Mouse (Mus musculus): ENCODE results near the gene Pkib. TPM values are rescaled to one million over a fixed set of nuclear protein-coding genes. Genes with fewer than 3 reads are reported as not detected.

Gene Pkib
- polyA plus RNA-seq, 2 experiments: 0.55 to 0.58 TPM

DNA sequence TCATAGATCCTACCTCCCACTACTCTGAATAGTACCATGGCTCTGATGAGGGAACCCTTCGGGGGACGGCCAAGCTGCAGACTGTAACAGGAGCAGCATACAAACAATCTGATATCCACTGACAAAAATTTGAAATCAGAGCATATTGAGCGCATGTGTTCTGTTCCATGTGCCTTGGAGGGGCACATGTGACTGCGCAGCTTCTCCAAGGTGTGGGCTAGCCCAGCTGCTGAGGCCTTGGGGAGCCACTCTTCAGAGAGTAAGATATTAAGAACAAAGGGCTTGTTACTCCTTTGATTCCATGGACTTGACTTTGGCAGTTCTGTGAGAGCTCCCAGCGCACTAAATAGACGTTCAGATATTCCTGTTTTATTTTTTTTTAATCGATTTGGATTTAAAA is 111.3 kb downstream of the Pkib start:
- 56% methylated on average over 7 of the region's 7 CpGs for WGBS (ENCODE audit: insufficient replicate concordance)
- TF ChIP-seq EP300 (IDR thresholded peaks at IDR 0.05; ENCODE audit: low read depth) (no peak), CTCF (IDR thresholded peaks at IDR 0.05; ENCODE audit: low read depth) (no peak)

GRCm38 (mm10) chr10:57743606-57744016 is 111.8 kb downstream of the Pkib start:
- H3K4me2 ChIP-seq (ENCODE audit: low read depth): peak overlapping the region; percentile 45
- 6% methylated on average over 6 of the region's 6 CpGs for WGBS (ENCODE audit: insufficient replicate concordance)
- no peak overlapping the region for H3K9ac ChIP-seq (replicated peaks)
- H3K27ac ChIP-seq: no peak overlapping the region
- no peaks in the 10 kb centered on the region for H3K36me3 ChIP-seq (replicated peaks; ENCODE audit: control insufficient read depth, insufficient read depth, low read depth)
- TF ChIP-seq EP300 (IDR thresholded peaks at IDR 0.05; ENCODE audit: low read depth) (no peak), CTCF (IDR thresholded peaks at IDR 0.05; ENCODE audit: low read depth) (peak; percentile 73)
- no peaks in the 10 kb centered on the region for H3K9me3 ChIP-seq (ENCODE audit: control insufficient read depth, low read length)
- H3K27me3 ChIP-seq (ENCODE audit: control insufficient read depth, insufficient read depth, low read length): no peaks in the 10 kb centered on the region
- DNase-seq (ENCODE audit: low read depth in 3 of 3, low spot score in 3 of 3): peak; percentile 31 to 53 (median 36)
- ATAC-seq (ENCODE audit: insufficient read depth): 0 out of 2 replicates have a peak, but pooled peaks have one; percentile 26
- H3K4me1 ChIP-seq (replicated peaks; ENCODE audit: control insufficient read depth in 2 of 2, insufficient read depth in 2 of 2, low read length in 1 of 2): no peaks in the 10 kb centered on the region
- H3K4me3 ChIP-seq (ENCODE audit: insufficient read depth in 1 of 2, low read depth in 2 of 2, low read length in 2 of 2): peak overlapping the region in 1 of 2 experiments; percentile 39; a peak in 1 of 4 replicates

More for the DNA sequence above, 111.3 kb downstream of the Pkib start:
- no peak overlapping the region for H3K27ac ChIP-seq
- no peak for DNase-seq (ENCODE audit: low read depth in 3 of 3, low spot score in 3 of 3)
- ATAC-seq (ENCODE audit: insufficient read depth): no peak
- H3K27me3 ChIP-seq (ENCODE audit: control insufficient read depth, insufficient read depth, low read length): no peaks in the 10 kb centered on the region
- H3K36me3 ChIP-seq (replicated peaks; ENCODE audit: control insufficient read depth, insufficient read depth, low read depth): no peaks in the 10 kb centered on the region
- H3K9me3 ChIP-seq (ENCODE audit: control insufficient read depth, low read length): no peaks in the 10 kb centered on the region
- H3K4me1 ChIP-seq (replicated peaks; ENCODE audit: control insufficient read depth in 2 of 2, insufficient read depth in 2 of 2, low read length in 1 of 2): no peaks in the 10 kb centered on the region
- no peak overlapping the region for H3K4me3 ChIP-seq (ENCODE audit: insufficient read depth in 1 of 2, low read depth in 2 of 2, low read length in 2 of 2)
- no peak overlapping the region for H3K9ac ChIP-seq (replicated peaks)
- no peak overlapping the region for H3K4me2 ChIP-seq (ENCODE audit: low read depth)

- ATAC-seq (ENCODE audit: insufficient read depth) (no peak), DNase-seq (ENCODE audit: low read depth in 3 of 3, low spot score in 3 of 3) (no peak)
- TF ChIP-seq EP300 (IDR thresholded peaks at IDR 0.05; ENCODE audit: low read depth) (no peak), CTCF (IDR thresholded peaks at IDR 0.05; ENCODE audit: low read depth) (no peak)
- no peak overlapping the region for H3K27ac ChIP-seq
- H3K9ac ChIP-seq (replicated peaks): no peak overlapping the region
- H3K4me2 ChIP-seq (ENCODE audit: low read depth): no peak overlapping the region
- no peaks in the 10 kb centered on the region for H3K4me1 ChIP-seq (replicated peaks; ENCODE audit: control insufficient read depth in 2 of 2, insufficient read depth in 2 of 2, low read length in 1 of 2)
- H3K36me3 ChIP-seq (replicated peaks; ENCODE audit: control insufficient read depth, insufficient read depth, low read depth): no peaks in the 10 kb centered on the region
- no peak overlapping the region for H3K4me3 ChIP-seq (ENCODE audit: insufficient read depth in 1 of 2, low read depth in 2 of 2, low read length in 2 of 2)
- no peaks in the 10 kb centered on the region for H3K9me3 ChIP-seq (ENCODE audit: control insufficient read depth, low read length)
- no peaks in the 10 kb centered on the region for H3K27me3 ChIP-seq (ENCODE audit: control insufficient read depth, insufficient read depth, low read length)
- 36% methylated on average over 2 of the region's 2 CpGs for WGBS (ENCODE audit: insufficient replicate concordance)
Observed at GRCm38 (mm10) chr10:57744128-57744765, 112.5 kb downstream of the Pkib start.

DNA sequence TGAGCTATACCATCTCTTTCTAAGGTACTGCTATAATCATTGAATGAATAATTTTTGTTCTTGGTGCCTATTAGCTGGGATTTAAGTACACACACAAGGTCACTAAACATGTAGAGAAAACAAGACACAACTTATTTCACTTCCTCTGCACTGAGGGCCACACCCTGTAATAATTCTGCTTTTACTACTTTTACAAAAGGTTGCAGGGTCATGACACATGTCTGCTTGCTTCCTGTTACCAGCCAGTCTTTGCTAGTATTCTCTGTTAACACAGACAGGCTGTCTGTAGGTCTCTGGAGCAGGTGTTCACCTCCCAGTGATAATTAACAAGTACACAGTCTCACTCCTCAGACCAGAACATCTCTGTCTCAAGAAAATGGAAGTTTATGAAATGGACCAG is 113.7 kb downstream of the Pkib start:
- DNase-seq (ENCODE audit: low read depth in 3 of 3, low spot score in 3 of 3) (no peak), ATAC-seq (ENCODE audit: insufficient read depth) (no peak)
- Histone ChIP-seq H3K4me3 (ENCODE audit: insufficient read depth in 1 of 2, low read depth in 2 of 2, low read length in 2 of 2) (no peak overlapping the region), H3K27ac (no peak overlapping the region), H3K9ac (replicated peaks) (no peak overlapping the region), H3K36me3 (replicated peaks; ENCODE audit: control insufficient read depth, insufficient read depth, low read depth) (no peaks in the 10 kb centered on the region), H3K4me2 (ENCODE audit: low read depth) (no peak overlapping the region), H3K4me1 (replicated peaks; ENCODE audit: control insufficient read depth in 2 of 2, insufficient read depth in 2 of 2, low read length in 1 of 2) (no peaks in the 10 kb centered on the region), H3K27me3 (ENCODE audit: control insufficient read depth, insufficient read depth, low read length) (no peaks in the 10 kb centered on the region), H3K9me3 (ENCODE audit: control insufficient read depth, low read length) (no peaks in the 10 kb centered on the region)
- TF ChIP-seq CTCF (IDR thresholded peaks at IDR 0.05; ENCODE audit: low read depth): no peak
- no peak for TF ChIP-seq EP300 (IDR thresholded peaks at IDR 0.05; ENCODE audit: low read depth)

DNA sequence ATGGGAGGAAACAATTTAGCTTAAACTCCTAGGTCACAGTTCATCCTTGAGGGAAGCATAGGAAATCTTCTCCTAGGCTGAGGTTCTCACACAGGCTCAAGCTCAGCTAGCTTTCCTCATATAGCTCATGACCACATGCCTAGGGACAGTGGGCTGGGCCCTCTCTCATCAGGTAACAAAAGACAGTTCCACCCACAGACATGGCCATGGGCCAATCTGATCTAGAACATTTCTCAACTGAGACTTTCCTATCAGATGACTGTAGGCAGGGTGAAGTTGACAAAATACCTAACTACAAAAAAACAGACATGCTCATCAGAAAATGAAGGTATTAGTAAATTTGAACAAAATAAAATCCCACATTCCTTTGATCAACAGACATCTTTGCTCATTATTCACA is 115.3 kb downstream of the Pkib start:
- no peak overlapping the region for H3K4me2 ChIP-seq (ENCODE audit: low read depth)
- ATAC-seq (ENCODE audit: insufficient read depth) (no peak), DNase-seq (ENCODE audit: low read depth in 3 of 3, low spot score in 3 of 3) (no peak)
- TF ChIP-seq CTCF (IDR thresholded peaks at IDR 0.05; ENCODE audit: low read depth) (no peak), EP300 (IDR thresholded peaks at IDR 0.05; ENCODE audit: low read depth) (no peak)
- H3K4me1 ChIP-seq (replicated peaks; ENCODE audit: control insufficient read depth in 2 of 2, insufficient read depth in 2 of 2, low read length in 1 of 2): no peaks in the 10 kb centered on the region
- H3K9me3 ChIP-seq (ENCODE audit: control insufficient read depth, low read length): no peaks in the 10 kb centered on the region
- no peak overlapping the region for H3K9ac ChIP-seq (replicated peaks)
- no peaks in the 10 kb centered on the region for H3K27me3 ChIP-seq (ENCODE audit: control insufficient read depth, insufficient read depth, low read length)
- no peak overlapping the region for H3K27ac ChIP-seq
- H3K4me3 ChIP-seq (ENCODE audit: insufficient read depth in 1 of 2, low read depth in 2 of 2, low read length in 2 of 2): no peak overlapping the region
- H3K36me3 ChIP-seq (replicated peaks; ENCODE audit: control insufficient read depth, insufficient read depth, low read depth): no peaks in the 10 kb centered on the region

All from liver, embryonic 14.5 days (tissue).